Mouse (Mus musculus) MEL (cell line): ENCODE measurements at regions not wholly inside any gene's neighbourhood (a gene's known extent, or its start where the extent isn't known, plus 50 kb on each side); places are given as distances from the start of the nearest gene placed in this dataset.

Experiments used
- CTCF ChIP-seq, 3 experiments: IDR thresholded peaks in 2 of 3; conservative IDR thresholded peaks in 1 of 3; 2 replicates each; pipeline ENCODE4 v1.5.1; 2011 to 2012; ENCODE audit warnings: low read length in 3 of 3, low read depth in 2 of 3, mild to moderate bottlenecking in 2 of 3, improper control_type of control experiment in 1 of 3, inconsistent platforms in 1 of 3, mixed read lengths in 1 of 3, moderate library complexity in 1 of 3; ENCODE audit not compliant: control insufficient read depth in 1 of 3, insufficient read depth in 1 of 3, poor library complexity in 1 of 3, severe bottlenecking in 1 of 3
- EP300 ChIP-seq, 2 experiments: IDR thresholded peaks; 2 replicates each; pipeline ENCODE4 v1.6.1; 2011; ENCODE audit warnings: improper control_type of control experiment in 2 of 2, low read length in 2 of 2, low read depth in 1 of 2, mild to moderate bottlenecking in 1 of 2
- GABPA ChIP-seq: IDR thresholded peaks from 2 replicates; pipeline ENCODE4 v1.6.1; 2012; ENCODE audit warnings: low read depth, mild to moderate bottlenecking, inconsistent platforms, low read length, improper control_type of control experiment, moderate library complexity
- GATA1 ChIP-seq: IDR thresholded peaks from 2 replicates; pipeline ENCODE4 v1.6.1; 2011; ENCODE audit warnings: low read depth, low read length, improper control_type of control experiment
- HCFC1 ChIP-seq: IDR thresholded peaks from 2 replicates; pipeline ENCODE4 v1.6.1; 2012; ENCODE audit warnings: low read depth, mild to moderate bottlenecking, inconsistent platforms, low read length, improper control_type of control experiment, moderate library complexity
- MAFK ChIP-seq: IDR thresholded peaks from 2 replicates; pipeline ENCODE4 v1.6.1; 2011; ENCODE audit warnings: low read depth, mild to moderate bottlenecking, low read length, improper control_type of control experiment, borderline replicate concordance
- MAX ChIP-seq: IDR thresholded peaks from 2 replicates; pipeline ENCODE4 v1.6.1; 2011; ENCODE audit warnings: low read length, improper control_type of control experiment
- MYC ChIP-seq: IDR thresholded peaks from 2 replicates; pipeline ENCODE4 v1.6.1; 2011; ENCODE audit warnings: low read depth, mild to moderate bottlenecking, low read length, improper control_type of control experiment, moderate library complexity
- NRF1 ChIP-seq: IDR thresholded peaks from 2 replicates; pipeline ENCODE4 v1.6.1; 2014; ENCODE audit warnings: low read depth, mild to moderate bottlenecking, inconsistent platforms, low read length, improper control_type of control experiment, moderate library complexity; ENCODE audit not compliant: poor library complexity, insufficient read depth, severe bottlenecking
- POLR2A ChIP-seq, 2 experiments: IDR thresholded peaks; 2 replicates each; pipeline ENCODE4 v1.6.1; 2011 to 2012; ENCODE audit warnings: low read length in 2 of 2, mild to moderate bottlenecking in 2 of 2, control low read depth in 1 of 2, improper control_type of control experiment in 1 of 2, low read depth in 1 of 2, moderate library complexity in 1 of 2; ENCODE audit not compliant: control insufficient read depth in 1 of 2, insufficient read depth in 1 of 2, poor library complexity in 1 of 2
- ZC3H11A ChIP-seq: IDR thresholded peaks from 2 replicates; pipeline ENCODE4 v1.6.1; 2012; ENCODE audit warnings: low read depth, mild to moderate bottlenecking, inconsistent platforms, low read length, improper control_type of control experiment

- TF ChIP-seq CTCF (IDR thresholded peaks at IDR 0.05 in 2 of 3, conservative IDR thresholded peaks at IDR 0.05 in 1 of 3; ENCODE audit: control insufficient read depth in 1 of 3, insufficient read depth in 1 of 3, low read depth in 2 of 3, low read length in 3 of 3, poor library complexity in 1 of 3, severe bottlenecking in 1 of 3) (no peak), POLR2A (IDR thresholded peaks at IDR 0.05; ENCODE audit: control insufficient read depth in 1 of 2, insufficient read depth in 1 of 2, low read depth in 1 of 2, low read length in 2 of 2, poor library complexity in 1 of 2) (no peak), GABPA (no peak), ZC3H11A (no peak), MAFK (no peak), EP300 (IDR thresholded peaks at IDR 0.05; ENCODE audit: low read depth in 1 of 2, low read length in 2 of 2) (no peak), GATA1 (no peak), NRF1 (no peak), MYC (no peak), HCFC1 (no peak), MAX (no peak)
Observed at GRCm38 (mm10) chr12:74452375-74453090, 136.3 kb upstream of the Gm11042 start.
